Mouse (Mus musculus) kidney, postnatal 36 days (tissue): ENCODE measurements at regions not wholly inside any gene's neighbourhood (a gene's known extent, or its start where the extent isn't known, plus 50 kb on each side); places are given as distances from the start of the nearest gene placed in this dataset.

Experiments used
- DNase-seq, 2 experiments: peaks; one replicate each; pipeline ENCODE4 v3.0.0; 2021 to 2022; ENCODE audit warnings: mixed read lengths in 2 of 2

GRCm38 (mm10) chr14:120831847-120832613 is 79.0 kb upstream of the Ipo5 start:
- DNase-seq: peak; percentile 96

GRCm38 (mm10) chr14:120834821-120835220 is 76.2 kb upstream of the Ipo5 start:
- DNase-seq: no peak

- no peak for DNase-seq
These were observed 75.3 kb upstream of the Ipo5 start for GRCm38 (mm10) chr14:120835758-120836157.

GRCm38 (mm10) chr14:120836535-120837316 is 74.3 kb upstream of the Ipo5 start:
- DNase-seq: no peak

- DNase-seq: peak; percentile 8 to 56
These were observed 70.1 kb upstream of the Ipo5 start for GRCm38 (mm10) chr14:120840900-120841299.

GRCm38 (mm10) chr14:120841311-120841710 is 69.7 kb upstream of the Ipo5 start:
- DNase-seq: peak; percentile 62 to 73

GRCm38 (mm10) chr14:120845172-120845571 is 65.9 kb upstream of the Ipo5 start:
- DNase-seq: no peak

- peak; percentile 55 to 68 for DNase-seq
These were observed 64.8 kb upstream of the Ipo5 start for GRCm38 (mm10) chr14:120846073-120846850.

- peak; percentile 8 to 19 for DNase-seq
These were observed 64.0 kb upstream of the Ipo5 start for GRCm38 (mm10) chr14:120847006-120847405.

- DNase-seq: no peak
These were observed 62.7 kb upstream of the Ipo5 start for GRCm38 (mm10) chr14:120848083-120848951.

- no peak for DNase-seq
These were observed 61.9 kb upstream of the Ipo5 start for GRCm38 (mm10) chr14:120849159-120849558.

- no peak for DNase-seq
These were observed 57.4 kb upstream of the Ipo5 start for GRCm38 (mm10) chr14:120853643-120854042.

- no peak for DNase-seq
These were observed 56.5 kb upstream of the Ipo5 start for GRCm38 (mm10) chr14:120854559-120854958.

- DNase-seq: no peak
These were observed 55.8 kb upstream of the Ipo5 start for GRCm38 (mm10) chr14:120855181-120855580.
